Mouse (Mus musculus) thymus, postnatal 36 days (tissue): ENCODE measurements around the gene Abat.

Experiments
- DNase-seq, 2 experiments: peaks; one replicate each; pipeline ENCODE4 v3.0.0; 2022; ENCODE audit warnings: mixed read lengths in 2 of 2

Abat gene

GRCm38 (mm10) chr16:8513236-8513906 lies at the start of gene Abat:
TSS of gene Abat (plus strand) at chr16:8513429.
- DNase-seq: peak; percentile 72 to 83

- DNase-seq: no peak
Observed at GRCm38 (mm10) chr16:8470132-8470531, 43.1 kb upstream of the Abat start.

GRCm38 (mm10) chr16:8470603-8471481 lies 42.4 kb upstream of the Abat start, which contains the start of gene Mettl22:
TSS of gene Mettl22 (plus strand) at chr16:8470788.
- DNase-seq: peak; percentile 88 to 93

- no peak for DNase-seq
Observed at GRCm38 (mm10) chr16:8487396-8488005, 25.7 kb upstream of the Abat start.

- DNase-seq: no peak
Observed at GRCm38 (mm10) chr16:8489340-8489739, 23.9 kb upstream of the Abat start.

- DNase-seq: no peak
Observed at GRCm38 (mm10) chr16:8491743-8492490, 21.3 kb upstream of the Abat start.

GRCm38 (mm10) chr16:8494268-8494667 lies 19.0 kb upstream of the Abat start:
- DNase-seq: peak; percentile 38 to 49

- no peak for DNase-seq
Observed at GRCm38 (mm10) chr16:8496967-8497366, 16.3 kb upstream of the Abat start.

GRCm38 (mm10) chr16:8504271-8504670 lies 9.0 kb upstream of the Abat start:
- no peak for DNase-seq

GRCm38 (mm10) chr16:8509894-8510293 lies 3.3 kb upstream of the Abat start:
- no peak for DNase-seq

- DNase-seq: no peak
Observed at GRCm38 (mm10) chr16:8512830-8513229, 399 bp upstream of the Abat start.

GRCm38 (mm10) chr16:8514180-8514579 lies 951 bp downstream of the Abat start:
- DNase-seq: no peak

- DNase-seq: no peak
Observed at GRCm38 (mm10) chr16:8520525-8520924, 7.3 kb downstream of the Abat start.

GRCm38 (mm10) chr16:8521322-8521721 lies 8.1 kb downstream of the Abat start:
- no peak for DNase-seq

GRCm38 (mm10) chr16:8523480-8524144 lies 10.4 kb downstream of the Abat start:
- DNase-seq: no peak

- no peak for DNase-seq
Observed at GRCm38 (mm10) chr16:8524163-8524847, 11.1 kb downstream of the Abat start.

GRCm38 (mm10) chr16:8525293-8525692 lies 12.1 kb downstream of the Abat start:
- DNase-seq: no peak

- DNase-seq: no peak
Observed at GRCm38 (mm10) chr16:8525877-8526276, 12.6 kb downstream of the Abat start.

- DNase-seq: no peak
Observed at GRCm38 (mm10) chr16:8529389-8529788, 16.2 kb downstream of the Abat start.

- DNase-seq: peak; percentile 9 to 23
Observed at GRCm38 (mm10) chr16:8530018-8530417, 16.8 kb downstream of the Abat start.

- no peak for DNase-seq
Observed at GRCm38 (mm10) chr16:8532461-8532860, 19.2 kb downstream of the Abat start.

GRCm38 (mm10) chr16:8532894-8533293 lies 19.7 kb downstream of the Abat start:
- DNase-seq: no peak
